Mouse (Mus musculus) lung, postnatal 4 days (tissue): ENCODE measurements at regions not wholly inside any gene's neighbourhood (a gene's known extent, or its start where the extent isn't known, plus 50 kb on each side); places are given as distances from the start of the nearest gene placed in this dataset.

Experiments used
- DNase-seq, 2 experiments: peaks; one replicate each; pipeline ENCODE4 v3.0.0; 2021

GRCm38 (mm10) chr4:93986189-93986588, 570.2 kb upstream of the Gm10306 start:
- no peak for DNase-seq

- no peak for DNase-seq
These were observed 566.0 kb upstream of the Gm10306 start for GRCm38 (mm10) chr4:93990273-93990869.

- DNase-seq, result no peak
These were observed 550.5 kb upstream of the Gm10306 start for GRCm38 (mm10) chr4:94005818-94006217.

GRCm38 (mm10) chr4:94007088-94007768, 549.1 kb upstream of the Gm10306 start:
- DNase-seq, result peak in 1 of 2 experiments; percentile 4

- no peak for DNase-seq
These were observed 540.6 kb upstream of the Gm10306 start for GRCm38 (mm10) chr4:94015713-94016112.

GRCm38 (mm10) chr4:94017702-94018101, 538.6 kb upstream of the Gm10306 start:
- no peak for DNase-seq

GRCm38 (mm10) chr4:94049629-94050310, 506.6 kb upstream of the Gm10306 start:
- DNase-seq, result no peak

- DNase-seq, result no peak
These were observed 503.8 kb upstream of the Gm10306 start for GRCm38 (mm10) chr4:94052249-94053162.

GRCm38 (mm10) chr4:94073178-94073870, 483.0 kb upstream of the Gm10306 start:
- no peak for DNase-seq

GRCm38 (mm10) chr4:94082839-94083238, 473.5 kb upstream of the Gm10306 start:
- DNase-seq, result no peak

GRCm38 (mm10) chr4:94094379-94094778, 462.0 kb upstream of the Gm10306 start:
- DNase-seq, result no peak

GRCm38 (mm10) chr4:94106941-94107340, 449.4 kb upstream of the Gm10306 start:
- no peak for DNase-seq

GRCm38 (mm10) chr4:94116881-94117280, 439.5 kb upstream of the Gm10306 start:
- DNase-seq, result no peak

GRCm38 (mm10) chr4:94124177-94124576, 432.2 kb upstream of the Gm10306 start:
- DNase-seq, result no peak

GRCm38 (mm10) chr4:94137921-94138320, 418.4 kb upstream of the Gm10306 start:
- no peak for DNase-seq

- no peak for DNase-seq
These were observed 411.2 kb upstream of the Gm10306 start for GRCm38 (mm10) chr4:94144901-94145801.

GRCm38 (mm10) chr4:94147964-94148533, 408.3 kb upstream of the Gm10306 start:
- no peak for DNase-seq

- no peak for DNase-seq
These were observed 407.3 kb upstream of the Gm10306 start for GRCm38 (mm10) chr4:94149056-94149455.

GRCm38 (mm10) chr4:94160620-94161019, 395.7 kb upstream of the Gm10306 start:
- DNase-seq, result no peak

- no peak for DNase-seq
These were observed 383.2 kb upstream of the Gm10306 start for GRCm38 (mm10) chr4:94173096-94173495.

- DNase-seq, result no peak
These were observed 369.3 kb upstream of the Gm10306 start for GRCm38 (mm10) chr4:94186997-94187396.
